Mouse (Mus musculus): ENCODE data around the gene Mpped1.

Gene Mpped1

DNA sequence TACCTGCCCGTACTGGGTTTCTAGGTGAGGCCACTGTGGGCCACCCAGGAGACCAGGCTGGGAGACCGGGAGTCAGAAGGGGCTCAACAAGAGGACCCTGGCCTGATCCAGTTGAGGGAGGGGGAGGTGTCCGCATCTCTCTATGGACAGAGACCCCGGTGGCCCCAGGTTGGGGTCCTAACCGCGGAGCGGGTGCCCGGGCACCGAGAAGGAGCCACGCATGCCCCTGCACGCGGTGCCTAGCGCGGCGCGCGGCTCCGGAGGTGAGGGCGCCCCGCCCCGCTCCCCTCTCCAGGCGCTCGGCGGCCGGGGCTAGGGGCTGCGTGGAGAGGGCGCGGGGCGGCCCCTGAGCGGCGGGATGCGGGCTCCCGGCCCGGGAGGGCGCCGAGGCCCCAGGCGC, at the start of gene Mpped1:
TSS of gene Mpped1 (plus strand) at position 81 of the 400 bp plus-strand sequence.
- DNase-seq = no peak

- no peak for DNase-seq
Measured at GRCm38 (mm10) chr15:83740676-83741422, 38.4 kb upstream of the Mpped1 start.

- no peak for DNase-seq
Measured at GRCm38 (mm10) chr15:83742018-83742417, 37.2 kb upstream of the Mpped1 start.

DNA sequence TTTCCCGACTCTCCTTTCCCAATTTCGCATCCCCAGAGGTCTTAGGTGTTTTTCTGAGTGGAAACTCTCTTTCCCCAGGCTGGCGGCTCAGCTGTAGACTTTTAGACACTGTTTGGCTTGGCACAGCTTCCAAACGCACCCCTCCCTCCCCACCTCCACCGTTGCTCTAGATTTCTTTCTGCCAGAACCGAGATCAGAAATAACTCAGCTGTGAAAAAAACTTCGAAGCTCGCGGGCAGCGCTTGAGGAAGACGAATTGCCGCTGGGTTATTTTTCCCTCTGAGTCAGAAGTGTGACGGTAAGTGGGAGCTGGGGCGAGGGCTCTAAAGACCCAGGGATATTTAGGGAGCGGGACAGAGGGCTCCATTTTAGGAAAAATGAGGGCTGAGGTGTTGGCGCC, 33.0 kb upstream of the Mpped1 start:
- DNase-seq = no peak

- DNase-seq = no peak
Measured at GRCm38 (mm10) chr15:83748986-83749385, 30.3 kb upstream of the Mpped1 start.

GRCm38 (mm10) chr15:83749436-83749835, 29.8 kb upstream of the Mpped1 start:
- no peak for DNase-seq

GRCm38 (mm10) chr15:83756742-83757141, 22.5 kb upstream of the Mpped1 start:
- peak in 1 of 2 experiments; percentile 17 for DNase-seq

GRCm38 (mm10) chr15:83758958-83759357, 20.3 kb upstream of the Mpped1 start:
- DNase-seq = no peak

- DNase-seq = peak in 1 of 2 experiments; percentile 15
Measured at GRCm38 (mm10) chr15:83760683-83761082, 18.6 kb upstream of the Mpped1 start.

DNA sequence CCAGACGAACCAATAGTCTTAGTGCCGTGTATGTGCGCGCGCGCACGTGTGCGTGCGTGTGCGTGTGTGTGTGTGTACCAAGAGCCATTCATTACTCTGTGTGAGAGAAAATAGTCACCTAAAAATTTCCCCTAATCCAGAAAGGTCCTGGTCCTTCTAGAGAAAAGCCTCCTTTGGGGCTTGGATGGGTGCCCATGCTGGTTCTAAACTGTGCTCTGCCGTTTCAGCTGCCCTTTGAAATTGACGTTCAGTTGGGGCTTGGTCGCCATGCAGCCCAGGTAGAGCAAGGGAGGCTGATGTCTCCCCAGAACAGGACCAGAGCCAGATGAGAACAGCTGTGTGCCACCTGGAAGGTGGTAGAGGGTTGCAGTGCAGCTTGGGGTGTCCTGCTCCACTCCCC, 17.8 kb upstream of the Mpped1 start:
- no peak for DNase-seq

GRCm38 (mm10) chr15:83765388-83766029, 13.8 kb upstream of the Mpped1 start:
- no peak for DNase-seq

DNA sequence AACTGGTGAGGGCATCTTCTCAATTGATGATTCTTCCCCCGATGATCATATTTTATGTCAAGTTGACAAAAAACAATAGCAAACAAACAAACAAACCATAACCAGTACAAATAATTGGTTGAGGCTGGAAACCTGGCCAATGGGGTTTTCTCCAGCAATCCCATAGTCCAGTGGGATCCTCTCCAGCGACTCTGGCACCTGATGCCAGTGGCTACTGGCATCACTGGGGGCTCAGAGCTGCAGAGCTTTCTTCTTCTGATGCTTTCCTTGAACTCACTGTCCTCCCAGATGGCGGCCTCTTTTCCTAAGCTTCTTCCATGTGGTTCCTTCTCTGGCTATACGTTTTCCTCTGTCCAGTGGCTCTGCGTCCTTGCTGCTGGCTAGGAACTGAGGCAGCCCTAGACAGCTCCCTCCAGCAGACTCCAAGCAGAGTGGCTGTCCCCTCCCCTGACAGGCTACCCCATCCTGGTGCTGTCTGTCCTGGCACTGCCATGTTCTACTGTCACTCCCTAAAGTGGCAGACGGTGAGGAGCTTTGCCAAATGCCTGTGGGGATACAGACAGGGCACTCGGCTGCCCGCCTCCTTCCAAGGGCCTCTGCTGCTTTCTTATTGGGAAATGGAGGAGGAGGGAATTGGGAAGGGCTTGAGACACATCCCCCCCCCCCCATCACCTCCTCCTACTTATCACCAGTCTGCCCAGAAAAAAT, 7.8 kb upstream of the Mpped1 start:
- no peak for DNase-seq

- DNase-seq = no peak
Measured at GRCm38 (mm10) chr15:83772460-83772859, 6.8 kb upstream of the Mpped1 start.

- DNase-seq = no peak
Measured at GRCm38 (mm10) chr15:83772953-83773352, 6.3 kb upstream of the Mpped1 start.

- no peak for DNase-seq
Measured at GRCm38 (mm10) chr15:83774922-83775321, 4.3 kb upstream of the Mpped1 start.

DNA sequence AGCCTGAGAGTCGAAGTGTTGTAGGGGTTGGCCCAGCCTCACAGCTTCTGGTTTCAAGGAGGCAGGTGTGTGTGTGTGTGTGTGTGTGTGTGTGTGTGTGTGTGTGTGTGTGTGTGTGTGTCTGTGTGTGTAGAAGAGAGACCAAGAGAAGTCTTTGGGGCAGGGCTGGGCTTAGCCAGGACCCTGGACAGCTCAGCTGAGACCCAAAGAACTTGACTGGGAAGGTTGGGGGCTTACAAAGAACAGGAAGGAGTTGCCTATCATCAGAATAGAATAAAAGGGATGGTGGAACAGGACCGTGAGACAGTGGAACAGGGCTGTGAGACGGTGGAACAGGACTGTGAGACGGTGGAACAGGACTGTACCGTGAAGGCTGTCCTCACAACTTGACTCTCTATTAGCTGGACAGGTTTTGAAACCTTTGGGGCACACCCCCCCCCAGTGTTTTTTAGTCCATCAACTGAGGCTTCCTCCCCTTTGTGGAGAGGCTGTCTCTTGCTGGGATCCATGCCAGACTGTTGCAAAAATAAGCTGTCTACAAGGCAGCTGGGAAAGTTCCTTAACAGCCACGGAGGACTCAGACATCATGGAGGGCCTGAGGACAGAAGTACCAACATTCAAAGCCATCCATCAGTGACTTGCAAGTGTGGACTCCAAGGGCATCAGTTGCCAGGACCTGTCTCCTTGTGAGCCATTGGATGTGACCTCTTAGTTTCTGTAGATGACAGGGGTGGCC, 2.8 kb upstream of the Mpped1 start:
- DNase-seq = no peak

DNA sequence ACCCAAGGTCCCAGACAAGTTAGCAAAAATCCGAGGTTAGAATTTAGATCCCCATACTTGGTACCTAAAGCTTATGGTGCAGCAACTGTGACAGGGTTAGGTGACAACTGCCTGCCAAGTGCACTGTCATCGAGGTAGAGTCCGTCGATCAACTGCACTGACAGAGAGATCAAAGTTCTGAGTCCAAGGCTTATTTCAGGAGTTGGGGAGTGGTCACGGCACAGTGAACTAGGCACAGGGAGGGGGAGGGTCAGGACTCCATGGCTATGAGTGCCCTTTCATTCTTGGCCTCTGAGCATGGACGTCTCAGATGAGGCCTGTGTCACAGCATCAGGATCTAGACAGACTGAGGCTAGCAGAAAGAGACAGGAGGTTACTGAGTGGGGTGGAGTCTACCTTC, 1.8 kb upstream of the Mpped1 start:
- DNase-seq = no peak

GRCm38 (mm10) chr15:83779855-83780740, 831 bp downstream of the Mpped1 start:
- DNase-seq = no peak

DNA sequence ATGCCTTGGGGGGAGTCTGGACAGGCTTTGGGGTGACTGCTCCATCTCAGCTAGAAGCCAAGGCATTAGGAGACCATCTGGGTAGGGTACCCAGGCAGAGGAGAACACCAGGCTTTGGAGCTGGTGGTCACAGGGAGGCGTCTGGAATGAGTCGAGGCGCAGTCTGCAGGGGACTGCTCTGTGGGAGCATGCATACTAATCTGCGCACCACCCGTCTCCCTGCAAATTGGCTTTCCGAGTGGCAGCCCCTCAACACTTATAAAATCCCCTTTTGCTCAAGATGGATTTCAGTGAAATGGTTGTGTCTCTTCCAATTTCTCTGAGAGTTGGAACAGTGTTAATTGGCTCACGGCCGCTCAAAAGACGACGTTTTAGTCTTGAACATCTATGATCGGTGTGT, 2.0 kb downstream of the Mpped1 start:
- no peak for DNase-seq

- DNase-seq = no peak
Measured at GRCm38 (mm10) chr15:83782284-83782683, 3.0 kb downstream of the Mpped1 start.

- DNase-seq = no peak
Measured at GRCm38 (mm10) chr15:83784772-83785171, 5.5 kb downstream of the Mpped1 start.

DNA sequence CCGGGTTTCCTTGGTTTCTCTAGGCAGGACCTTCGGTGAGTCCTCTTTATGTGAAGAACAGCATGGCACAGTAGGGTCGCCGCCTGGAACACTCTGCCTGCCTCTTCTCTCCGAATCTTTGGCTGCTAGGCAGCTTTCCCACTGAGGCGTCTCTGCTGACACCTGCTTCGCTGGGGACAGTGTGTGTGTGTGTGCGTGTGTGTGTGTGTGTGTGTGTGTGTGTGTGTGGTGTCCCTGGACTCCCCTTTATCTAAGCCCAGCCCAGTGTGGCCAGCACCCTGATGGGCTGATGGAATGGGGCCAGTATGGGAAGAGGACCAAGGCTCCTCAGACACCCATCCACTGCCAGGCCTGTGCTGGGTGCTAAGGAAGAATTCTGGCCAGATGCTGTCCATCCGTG, 9.8 kb downstream of the Mpped1 start:
- no peak for DNase-seq
